Mouse (Mus musculus): ENCODE measurements at regions not wholly inside any gene's neighbourhood (a gene's known extent, or its start where the extent isn't known, plus 50 kb on each side); places are given as distances from the start of the nearest gene placed in this dataset.

DNA sequence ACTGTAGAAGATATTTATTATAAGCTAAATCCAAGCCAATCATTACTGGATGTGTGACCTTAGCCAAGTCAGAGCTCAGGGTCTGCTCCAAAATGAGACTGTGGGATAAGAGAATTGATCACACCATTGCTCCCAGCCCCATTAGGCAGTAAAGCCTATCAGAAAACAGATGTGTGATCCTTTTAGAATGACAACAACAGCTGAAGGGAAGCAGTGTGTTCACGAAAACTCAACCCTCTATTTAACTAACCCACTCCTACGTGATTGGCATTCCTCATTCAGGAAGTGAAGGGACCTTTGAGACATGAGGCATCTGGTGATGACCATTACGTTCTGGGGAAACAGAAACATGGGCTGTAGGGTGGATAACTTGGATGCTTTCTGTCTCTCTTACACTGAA is 220.6 kb downstream of the Qdpr start:
- H3K4me2 ChIP-seq (replicated peaks; ENCODE audit: low read depth), result no peak overlapping the region
- TF ChIP-seq EP300 (optimal IDR thresholded peaks at IDR 0.05) (no peak), CTCF (IDR thresholded peaks at IDR 0.05; ENCODE audit: low read depth) (no peak)

DNA sequence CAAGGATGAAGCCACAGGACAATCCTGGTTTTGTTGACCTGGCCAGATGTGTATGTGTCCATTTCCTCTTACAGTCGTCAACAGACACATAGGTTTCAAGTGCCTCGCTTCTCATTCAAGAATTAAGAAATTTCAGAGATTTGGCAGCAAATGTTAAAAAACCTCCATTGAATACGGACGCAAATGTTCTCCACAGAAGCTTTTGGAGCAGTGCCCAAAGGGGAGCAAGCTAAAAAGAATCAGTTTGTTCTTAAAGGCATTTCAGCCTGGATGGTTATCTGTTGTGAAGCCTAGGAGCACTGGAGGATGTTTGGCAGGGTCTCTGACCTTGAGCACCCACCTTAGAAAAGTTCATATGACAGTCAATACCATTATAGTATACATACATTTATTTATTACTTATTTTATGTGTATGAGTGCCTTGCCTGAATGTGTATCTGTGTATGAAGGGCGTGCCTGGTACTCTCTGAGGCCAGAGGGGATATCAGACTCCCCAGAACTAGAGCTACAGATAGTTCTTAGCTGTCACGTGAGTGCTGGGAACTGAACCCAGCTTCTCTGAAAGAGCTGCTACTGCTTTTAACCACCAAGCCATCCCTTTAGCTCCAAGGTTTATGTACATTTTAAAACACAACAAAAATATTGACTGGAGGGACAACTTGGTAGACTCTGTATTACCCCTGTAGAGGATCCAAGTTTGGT is 221.7 kb downstream of the Qdpr start:
- no peaks in the 10 kb centered on the region for H3K4me1 ChIP-seq (replicated peaks; ENCODE audit: control insufficient read depth, insufficient read depth)
- no peak overlapping the region for H3K9ac ChIP-seq (ENCODE audit: low read length)
- H3K4me2 ChIP-seq (replicated peaks; ENCODE audit: low read depth), result no peak overlapping the region
- no peak for ATAC-seq (ENCODE audit: low FRiP score, low TSS enrichment)
- H3K9me3 ChIP-seq (ENCODE audit: control insufficient read depth, low read length), result no peaks in the 10 kb centered on the region
- TF ChIP-seq EP300 (optimal IDR thresholded peaks at IDR 0.05) (no peak), CTCF (IDR thresholded peaks at IDR 0.05; ENCODE audit: low read depth) (no peak)
- H3K27ac ChIP-seq (replicated peaks), result no peak overlapping the region
- no peaks in the 10 kb centered on the region for H3K36me3 ChIP-seq (ENCODE audit: control insufficient read depth, insufficient read depth, low read length)
- H3K4me3 ChIP-seq (ENCODE audit: low read depth, low read length), result no peak overlapping the region
- 61% methylated on average over 6 of the region's 6 CpGs for WGBS
- H3K27me3 ChIP-seq (ENCODE audit: control insufficient read depth, insufficient read depth, low read length), result no peaks in the 10 kb centered on the region
- no peak for DNase-seq (ENCODE audit: low spot score)

More for the DNA sequence above, 220.6 kb downstream of the Qdpr start:
- 58% methylated on average over 3 of the region's 3 CpGs for WGBS
- H3K36me3 ChIP-seq (ENCODE audit: control insufficient read depth, insufficient read depth, low read length), result no peaks in the 10 kb centered on the region
- ATAC-seq (ENCODE audit: low FRiP score, low TSS enrichment) (no peak), DNase-seq (ENCODE audit: low spot score) (no peak)
- H3K27me3 ChIP-seq (ENCODE audit: control insufficient read depth, insufficient read depth, low read length), result no peaks in the 10 kb centered on the region
- no peaks in the 10 kb centered on the region for H3K9me3 ChIP-seq (ENCODE audit: control insufficient read depth, low read length)
- H3K4me1 ChIP-seq (replicated peaks; ENCODE audit: control insufficient read depth, insufficient read depth), result no peaks in the 10 kb centered on the region
- no peak overlapping the region for H3K9ac ChIP-seq (ENCODE audit: low read length)
- H3K27ac ChIP-seq (replicated peaks), result no peak overlapping the region
- no peak overlapping the region for H3K4me3 ChIP-seq (ENCODE audit: low read depth, low read length)

DNA sequence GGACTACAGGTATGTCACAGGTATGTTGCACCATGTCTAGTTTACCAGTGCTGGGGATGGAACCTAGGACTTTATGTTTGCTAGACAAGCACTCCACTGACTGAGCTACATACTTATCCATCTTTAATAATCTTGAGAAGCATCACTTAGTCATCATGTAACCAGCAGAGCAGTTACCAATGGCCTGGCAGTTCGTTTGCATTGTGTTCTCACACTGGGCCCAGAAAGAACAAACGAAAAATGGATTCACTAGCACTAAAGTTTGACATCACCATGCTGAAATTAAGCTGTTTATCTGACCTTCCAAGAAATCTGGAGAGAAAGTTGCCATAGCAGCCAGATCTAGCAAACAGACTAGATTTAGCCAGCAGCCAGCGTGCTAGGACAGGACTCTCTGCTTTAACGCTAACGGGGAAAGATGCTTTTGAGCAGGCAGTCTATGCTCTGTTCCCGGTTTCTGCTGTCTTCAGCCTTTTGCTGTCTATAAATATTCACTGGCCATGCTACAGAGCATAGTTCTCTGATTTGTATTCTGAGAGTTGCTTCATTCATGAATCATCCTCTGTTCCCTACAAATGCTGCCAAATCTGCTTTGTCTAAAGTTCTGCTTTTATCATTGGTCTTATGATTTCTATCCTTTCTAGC is 229.6 kb downstream of the Qdpr start:
- peak; percentile 80; the same call in 1 of the 2 replicates for ATAC-seq (ENCODE audit: low FRiP score, low TSS enrichment)
- DNase-seq (ENCODE audit: low spot score), result no peak

GRCm38 (mm10) chr5:45219558-45219957 is 230.5 kb downstream of the Qdpr start:
- H3K9ac ChIP-seq (ENCODE audit: low read length), result no peak overlapping the region
- no peaks in the 10 kb centered on the region for H3K36me3 ChIP-seq (ENCODE audit: control insufficient read depth, insufficient read depth, low read length)
- no peaks in the 10 kb centered on the region for H3K9me3 ChIP-seq (ENCODE audit: control insufficient read depth, low read length)
- H3K4me3 ChIP-seq (ENCODE audit: low read depth, low read length), result no peak overlapping the region
- DNase-seq (ENCODE audit: low spot score) (no peak), ATAC-seq (ENCODE audit: low FRiP score, low TSS enrichment) (no peak)
- no peak overlapping the region for H3K27ac ChIP-seq (replicated peaks)
- 47% methylated on average over 1 of the region's 1 CpGs for WGBS
- TF ChIP-seq EP300 (optimal IDR thresholded peaks at IDR 0.05) (no peak), CTCF (IDR thresholded peaks at IDR 0.05; ENCODE audit: low read depth) (no peak)
- no peak overlapping the region for H3K4me2 ChIP-seq (replicated peaks; ENCODE audit: low read depth)
- H3K27me3 ChIP-seq (ENCODE audit: control insufficient read depth, insufficient read depth, low read length), result no peaks in the 10 kb centered on the region
- H3K4me1 ChIP-seq (replicated peaks; ENCODE audit: control insufficient read depth, insufficient read depth), result no peaks in the 10 kb centered on the region

More for the DNA sequence above, 229.6 kb downstream of the Qdpr start:
- H3K27me3 ChIP-seq (ENCODE audit: control insufficient read depth, insufficient read depth, low read length), result no peaks in the 10 kb centered on the region
- no peak overlapping the region for H3K27ac ChIP-seq (replicated peaks)
- no peaks in the 10 kb centered on the region for H3K36me3 ChIP-seq (ENCODE audit: control insufficient read depth, insufficient read depth, low read length)
- H3K4me3 ChIP-seq (ENCODE audit: low read depth, low read length), result no peak overlapping the region
- TF ChIP-seq CTCF (IDR thresholded peaks at IDR 0.05; ENCODE audit: low read depth) (no peak), EP300 (optimal IDR thresholded peaks at IDR 0.05) (no peak)
- no peak overlapping the region for H3K4me2 ChIP-seq (replicated peaks; ENCODE audit: low read depth)
- H3K4me1 ChIP-seq (replicated peaks; ENCODE audit: control insufficient read depth, insufficient read depth), result no peaks in the 10 kb centered on the region
- 28% methylated on average over 6 of the region's 6 CpGs for WGBS
- no peaks in the 10 kb centered on the region for H3K9me3 ChIP-seq (ENCODE audit: control insufficient read depth, low read length)
- no peak overlapping the region for H3K9ac ChIP-seq (ENCODE audit: low read length)

GRCm38 (mm10) chr5:45219101-45219500 is 230.9 kb downstream of the Qdpr start:
- no peaks in the 10 kb centered on the region for H3K27me3 ChIP-seq (ENCODE audit: control insufficient read depth, insufficient read depth, low read length)
- DNase-seq (ENCODE audit: low spot score), result no peak
- H3K4me1 ChIP-seq (replicated peaks; ENCODE audit: control insufficient read depth, insufficient read depth), result no peaks in the 10 kb centered on the region
- 71% methylated on average over 3 of the region's 3 CpGs for WGBS
- H3K4me3 ChIP-seq (ENCODE audit: low read depth, low read length), result no peak overlapping the region
- H3K9me3 ChIP-seq (ENCODE audit: control insufficient read depth, low read length), result no peaks in the 10 kb centered on the region
- H3K27ac ChIP-seq (replicated peaks), result no peak overlapping the region
- H3K4me2 ChIP-seq (replicated peaks; ENCODE audit: low read depth), result no peak overlapping the region
- no peak overlapping the region for H3K9ac ChIP-seq (ENCODE audit: low read length)
- no peaks in the 10 kb centered on the region for H3K36me3 ChIP-seq (ENCODE audit: control insufficient read depth, insufficient read depth, low read length)
- ATAC-seq (ENCODE audit: low FRiP score, low TSS enrichment), result no peak
- TF ChIP-seq CTCF (IDR thresholded peaks at IDR 0.05; ENCODE audit: low read depth) (no peak), EP300 (optimal IDR thresholded peaks at IDR 0.05) (no peak)

DNA sequence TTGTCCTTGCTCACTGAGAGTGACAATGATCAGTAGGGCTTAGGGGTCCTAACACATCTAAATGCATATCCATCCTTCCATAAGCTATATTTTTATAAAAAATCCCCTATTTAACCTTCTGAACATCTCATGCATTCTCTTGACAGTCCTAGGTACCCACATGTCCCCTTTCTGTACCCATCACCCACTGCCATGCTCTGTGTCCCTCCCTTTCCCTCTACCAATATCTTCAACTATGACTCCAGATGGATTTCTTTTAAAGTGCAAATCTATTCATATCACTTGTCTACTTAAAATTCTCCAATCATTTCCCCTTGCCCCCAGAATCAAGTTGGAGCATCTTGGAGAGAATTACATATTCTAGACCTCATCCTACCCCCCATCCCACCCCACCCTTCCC is 235.6 kb downstream of the Qdpr start:
- TF ChIP-seq EP300 (optimal IDR thresholded peaks at IDR 0.05), result no peak
- H3K4me3 ChIP-seq (ENCODE audit: low read depth, low read length), result no peak overlapping the region
- no peaks in the 10 kb centered on the region for H3K4me1 ChIP-seq (replicated peaks; ENCODE audit: control insufficient read depth, insufficient read depth)
- H3K4me2 ChIP-seq (replicated peaks; ENCODE audit: low read depth), result no peak overlapping the region
- no peak overlapping the region for H3K27ac ChIP-seq (replicated peaks)
- no peaks in the 10 kb centered on the region for H3K27me3 ChIP-seq (ENCODE audit: control insufficient read depth, insufficient read depth, low read length)
- DNase-seq (ENCODE audit: low spot score), result no peak
- ATAC-seq (ENCODE audit: low FRiP score, low TSS enrichment), result no peak
- no peak overlapping the region for H3K9ac ChIP-seq (ENCODE audit: low read length)
- no peaks in the 10 kb centered on the region for H3K9me3 ChIP-seq (ENCODE audit: control insufficient read depth, low read length)
- H3K36me3 ChIP-seq (ENCODE audit: control insufficient read depth, insufficient read depth, low read length), result no peaks in the 10 kb centered on the region

Measured in stomach, postnatal 0 days (tissue).